Mouse (Mus musculus) brown adipose tissue, adult 24 weeks (tissue): ENCODE measurements around the gene Tmem115. TPM values are rescaled to one million over a fixed set of nuclear protein-coding genes. Genes with fewer than 3 reads are reported as not detected.
A peak's percentile ranks its signal among the peaks of the same experiment; 100 is the strongest.

Source experiments
- H3K27ac ChIP-seq: fragments of 200-500 bp; replicated peaks from 2 replicates; pipeline ENCODE4 v1.5.1; 2012; ENCODE audit warnings: low read depth, mild to moderate bottlenecking, low read length
- H3K4me1 ChIP-seq: fragments of 200-500 bp; 2 replicates; pipeline ENCODE4 v1.6.1; 2012; ENCODE audit warnings: low read length, mixed read lengths; ENCODE audit not compliant: control insufficient read depth, insufficient read depth, insufficient read length
- H3K4me3 ChIP-seq: fragments of 200-500 bp; 2 replicates; pipeline ENCODE4 v1.5.1; 2012; ENCODE audit warnings: low read depth, mild to moderate bottlenecking, low read length, moderate library complexity; ENCODE audit not compliant: insufficient read depth
- polyA plus RNA-seq: library from polyadenylated mRNA; stranded (reverse); fragments of >200 nt; gene quantifications from 2 replicates; pipeline ENCODE4 v1.2.4, GENCODE M21; 2012; ENCODE audit not compliant: missing spikeins, insufficient read depth, insufficient read length

Gene Tmem115
- polyA plus RNA-seq, 1 experiment = 11.9 TPM

DNA sequence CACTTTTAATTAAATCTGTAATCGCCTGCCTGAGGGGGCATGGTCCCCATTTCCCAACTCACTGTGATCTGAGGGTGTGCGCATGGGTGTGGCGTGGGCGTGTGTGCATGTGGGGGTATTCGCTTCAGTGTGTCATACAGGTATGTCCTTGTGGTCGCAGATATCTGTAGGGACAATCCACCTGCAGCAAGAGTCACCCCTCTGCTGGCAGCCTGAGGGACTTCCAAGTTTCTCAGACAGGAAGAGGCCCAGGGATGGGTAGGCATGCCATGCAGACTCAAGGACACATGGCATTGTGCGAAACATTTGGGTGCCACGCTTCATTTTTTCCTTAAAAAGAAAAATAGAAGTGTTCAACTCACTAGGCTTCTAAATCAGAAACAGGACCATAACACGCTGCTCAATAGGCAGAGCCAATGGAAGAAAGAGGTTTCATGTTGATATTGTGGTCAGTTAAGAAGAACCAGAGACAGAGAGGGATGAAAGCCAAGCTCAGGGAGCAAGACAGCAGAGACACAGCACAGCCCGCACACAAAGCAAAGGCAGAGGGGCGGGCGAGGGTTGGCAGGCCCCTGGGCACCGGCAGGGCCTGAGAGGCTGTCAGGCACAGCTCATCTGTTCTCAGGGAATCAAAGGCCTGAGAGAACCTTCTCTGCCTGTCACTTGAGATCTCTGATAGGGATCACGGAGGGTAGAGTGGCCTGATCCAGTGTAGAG is 23.2 kb upstream of the Tmem115 start:
- no peak overlapping the region for H3K27ac ChIP-seq
- no peak overlapping the region for H3K4me3 ChIP-seq
- no peaks in the 10 kb centered on the region for H3K4me1 ChIP-seq

DNA sequence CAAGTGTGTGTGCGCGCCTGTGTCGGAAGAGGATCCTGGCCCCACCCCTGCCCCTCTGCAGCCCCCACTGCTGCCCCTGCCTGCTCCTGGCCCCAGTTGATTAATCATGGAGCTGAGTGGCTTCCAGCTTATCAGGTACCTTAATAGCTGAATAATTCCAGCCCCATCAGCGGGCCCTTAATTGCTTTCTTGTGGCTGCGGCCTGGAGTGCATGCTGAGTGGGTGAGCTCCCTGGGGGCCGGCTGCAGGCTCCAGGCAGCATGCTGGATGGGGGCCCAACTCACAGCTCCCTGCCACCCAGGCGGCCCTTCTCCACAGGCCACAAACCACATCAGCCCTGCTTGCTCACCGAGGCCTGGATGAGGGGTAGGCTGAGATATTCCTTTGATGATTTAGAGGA is 22.3 kb upstream of the Tmem115 start:
- Histone ChIP-seq H3K27ac (no peak overlapping the region), H3K4me1 (no peaks in the 10 kb centered on the region), H3K4me3 (no peak overlapping the region)

DNA sequence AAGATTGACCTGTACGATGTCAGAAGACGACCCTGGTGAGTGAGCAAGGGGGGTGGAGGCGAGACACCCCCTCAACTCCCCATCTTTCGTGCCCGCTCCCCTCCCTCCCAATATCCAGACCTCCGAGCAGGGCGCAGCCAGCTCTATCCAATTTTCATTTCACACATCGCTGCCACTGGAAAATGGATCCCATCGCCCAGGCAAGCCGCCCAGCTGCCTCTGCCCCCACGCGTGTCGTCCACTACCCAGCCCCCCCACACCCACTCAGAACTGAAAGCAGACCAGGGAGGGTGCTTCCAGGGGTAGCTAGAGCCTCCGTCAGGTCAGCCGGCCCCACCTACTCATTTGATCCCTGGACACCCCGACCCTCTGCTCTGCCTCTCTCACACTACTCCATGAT is 21.4 kb upstream of the Tmem115 start:
- Histone ChIP-seq H3K4me1 (no peaks in the 10 kb centered on the region), H3K4me3 (no peak overlapping the region), H3K27ac (no peak overlapping the region)

DNA sequence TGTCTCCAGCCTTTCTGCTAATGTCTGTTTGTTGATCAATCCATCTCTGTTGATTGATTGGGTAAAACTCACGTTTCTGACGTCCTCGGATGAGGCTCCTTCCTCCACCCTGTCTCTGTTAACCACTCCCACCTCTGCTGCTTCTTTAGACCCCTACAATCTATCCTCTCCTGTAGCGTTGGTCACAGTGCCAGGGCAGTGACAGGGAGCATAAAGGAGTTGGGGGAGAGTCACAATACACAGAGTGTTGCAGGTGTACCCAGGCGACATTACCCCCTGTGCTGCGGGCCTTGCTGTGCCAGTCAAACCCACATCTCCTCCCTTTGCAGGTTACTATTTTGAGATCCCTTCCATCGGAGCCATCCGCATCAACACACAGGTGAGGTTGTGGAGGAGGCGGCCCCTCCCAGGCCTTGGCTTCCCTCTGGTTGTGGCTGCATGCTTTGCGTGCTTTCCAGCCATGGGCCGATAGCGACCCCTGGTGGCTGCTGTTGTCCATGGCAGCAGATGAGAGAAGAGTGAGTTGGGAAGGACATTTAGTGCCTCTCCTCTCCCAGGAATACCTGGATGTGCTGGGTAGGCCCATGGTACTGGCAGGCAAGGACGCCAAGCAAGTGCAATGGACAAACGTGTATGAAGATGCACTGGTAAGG is 19.3 kb upstream of the Tmem115 start:
- H3K4me3 ChIP-seq = no peak overlapping the region
- H3K4me1 ChIP-seq = no peaks in the 10 kb centered on the region
- no peak overlapping the region for H3K27ac ChIP-seq

DNA sequence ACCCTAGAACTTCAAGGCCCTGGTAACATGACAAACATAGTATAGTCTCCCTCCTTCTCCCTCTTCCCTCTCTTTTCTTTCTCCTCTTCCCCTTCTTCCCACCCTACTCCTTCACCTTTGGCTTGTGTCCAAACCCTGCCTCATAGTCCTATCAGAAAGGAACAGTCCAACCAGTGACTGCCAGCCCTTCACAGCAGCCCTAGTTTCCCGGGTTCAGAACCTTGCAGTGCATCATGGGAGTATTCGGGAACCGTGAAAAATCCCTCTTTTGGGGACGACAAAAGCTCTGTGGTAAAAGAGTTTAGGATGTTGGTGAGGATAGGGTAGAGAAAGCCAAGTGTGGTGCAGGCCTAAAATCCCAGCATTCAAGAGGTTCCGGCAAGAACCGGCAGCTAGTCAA is 13.4 kb upstream of the Tmem115 start:
- Histone ChIP-seq H3K4me3 (no peak overlapping the region), H3K4me1 (no peaks in the 10 kb centered on the region), H3K27ac (no peak overlapping the region)

DNA sequence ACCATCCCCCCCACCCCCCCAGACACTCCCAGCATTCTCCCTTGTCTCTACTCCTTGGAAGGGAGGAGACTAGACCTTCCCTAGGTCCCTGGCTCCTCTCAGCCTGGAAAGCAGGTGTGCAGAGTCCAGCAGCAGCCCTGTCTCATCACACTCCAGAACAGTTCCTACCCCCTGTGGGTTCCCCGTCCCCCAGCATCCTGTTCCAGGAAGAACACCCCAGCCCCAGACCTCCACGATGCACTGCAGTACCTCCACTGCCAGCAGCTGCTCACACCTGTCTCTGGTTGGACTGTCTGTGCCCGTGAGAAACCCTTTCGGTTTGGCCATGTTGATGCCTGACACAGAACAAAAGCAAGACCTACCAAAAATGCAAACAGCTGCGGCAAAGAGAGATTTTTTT is 12.6 kb upstream of the Tmem115 start:
- no peak overlapping the region for H3K27ac ChIP-seq
- H3K4me1 ChIP-seq = no peaks in the 10 kb centered on the region
- H3K4me3 ChIP-seq = no peak overlapping the region

DNA sequence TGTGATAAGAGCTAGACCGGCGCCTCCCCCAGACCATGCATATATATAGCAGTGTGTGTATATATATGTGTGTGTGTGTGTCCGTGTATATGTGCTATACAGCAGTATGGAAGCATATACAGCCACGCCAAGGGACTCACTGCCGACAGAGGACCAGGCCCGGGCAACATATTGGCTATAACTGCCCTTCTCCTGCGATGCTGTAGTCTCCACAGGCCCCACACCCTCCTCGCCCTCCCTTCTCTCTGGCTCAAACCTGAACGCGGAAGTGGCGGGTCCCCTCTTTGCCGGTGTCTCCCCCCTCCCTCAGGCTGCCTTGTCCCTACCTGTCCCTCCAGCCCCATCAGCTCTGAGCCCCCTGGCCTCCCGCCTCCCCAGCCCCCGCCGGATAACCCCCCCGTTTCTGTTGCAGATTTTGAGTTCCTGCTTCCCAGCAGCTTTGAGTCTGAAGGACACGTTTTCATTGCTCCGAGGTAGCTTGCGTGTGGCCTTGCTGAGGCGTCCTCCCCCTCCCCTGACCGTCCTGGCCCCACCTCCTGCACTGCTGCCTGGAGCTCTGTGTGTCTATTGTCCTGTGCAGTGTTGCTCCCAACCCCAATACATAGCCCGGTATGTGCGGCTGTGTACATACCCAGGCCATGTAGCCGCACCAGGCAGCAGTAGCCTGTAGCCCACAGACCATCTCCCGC is 11.9 kb upstream of the Tmem115 start:
- Histone ChIP-seq H3K4me3 (no peak overlapping the region), H3K4me1 (no peaks in the 10 kb centered on the region), H3K27ac (no peak overlapping the region)

DNA sequence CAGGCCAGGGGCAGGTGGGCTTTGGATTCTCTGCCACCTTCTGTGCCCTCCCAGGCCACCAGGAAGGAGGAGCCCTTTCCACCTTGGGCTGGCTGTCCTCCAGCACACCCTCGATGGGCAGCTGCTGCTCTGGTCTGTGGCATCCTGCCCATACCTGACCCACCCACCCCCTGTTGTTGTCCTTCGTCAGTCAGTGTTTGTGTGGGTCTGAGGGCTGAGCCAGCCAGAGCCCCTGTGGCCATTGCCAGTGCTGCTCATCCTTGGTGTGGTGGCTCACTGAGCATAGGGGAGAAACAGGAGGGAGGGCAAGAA is 11.4 kb upstream of the Tmem115 start:
- H3K4me1 ChIP-seq = no peaks in the 10 kb centered on the region
- H3K27ac ChIP-seq = no peak overlapping the region
- H3K4me3 ChIP-seq = no peak overlapping the region

DNA sequence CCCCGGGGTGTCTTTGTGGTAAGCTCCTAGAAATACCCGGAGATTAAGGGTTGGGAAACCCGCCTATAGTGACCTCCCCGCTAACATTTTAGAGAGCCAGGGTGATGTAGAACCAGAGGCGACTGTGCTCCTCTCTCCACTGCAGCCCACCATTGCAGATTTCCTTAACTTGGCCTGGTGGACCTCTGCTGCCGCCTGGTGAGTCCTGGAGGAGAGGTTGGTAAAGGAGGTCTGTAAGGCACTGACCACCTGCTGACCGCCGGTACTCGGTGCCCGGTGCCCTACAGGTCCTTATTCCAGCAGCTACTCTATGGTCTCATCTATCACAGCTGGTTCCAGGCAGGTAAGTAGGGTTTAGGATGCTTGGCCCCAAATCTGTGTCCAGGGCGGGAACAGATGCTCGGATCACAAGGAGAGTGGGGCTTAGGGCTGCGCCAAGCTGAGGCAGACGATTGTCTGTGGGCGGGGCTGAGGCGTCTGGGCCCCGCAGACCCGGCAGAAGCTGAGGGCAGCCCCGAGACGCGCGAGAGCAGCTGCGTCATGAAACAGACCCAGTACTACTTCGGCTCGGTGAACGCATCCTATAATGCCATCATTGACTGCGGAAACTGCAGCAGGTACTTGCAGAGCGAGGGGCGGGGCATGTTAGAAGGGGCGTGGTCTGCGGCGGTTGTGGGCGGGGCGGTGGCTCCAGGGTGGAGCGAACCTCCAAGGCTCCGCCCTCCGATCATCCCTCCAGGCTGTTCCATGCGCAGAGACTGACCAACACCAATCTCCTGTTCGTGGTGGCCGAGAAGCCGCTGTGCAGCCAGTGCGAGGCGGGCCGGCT is 7.3 kb upstream of the Tmem115 start:
- peak overlapping the region; percentile 24; the same call in 1 of the 2 replicates for H3K4me3 ChIP-seq
- no peak overlapping the region for H3K27ac ChIP-seq
- no peaks in the 10 kb centered on the region for H3K4me1 ChIP-seq

DNA sequence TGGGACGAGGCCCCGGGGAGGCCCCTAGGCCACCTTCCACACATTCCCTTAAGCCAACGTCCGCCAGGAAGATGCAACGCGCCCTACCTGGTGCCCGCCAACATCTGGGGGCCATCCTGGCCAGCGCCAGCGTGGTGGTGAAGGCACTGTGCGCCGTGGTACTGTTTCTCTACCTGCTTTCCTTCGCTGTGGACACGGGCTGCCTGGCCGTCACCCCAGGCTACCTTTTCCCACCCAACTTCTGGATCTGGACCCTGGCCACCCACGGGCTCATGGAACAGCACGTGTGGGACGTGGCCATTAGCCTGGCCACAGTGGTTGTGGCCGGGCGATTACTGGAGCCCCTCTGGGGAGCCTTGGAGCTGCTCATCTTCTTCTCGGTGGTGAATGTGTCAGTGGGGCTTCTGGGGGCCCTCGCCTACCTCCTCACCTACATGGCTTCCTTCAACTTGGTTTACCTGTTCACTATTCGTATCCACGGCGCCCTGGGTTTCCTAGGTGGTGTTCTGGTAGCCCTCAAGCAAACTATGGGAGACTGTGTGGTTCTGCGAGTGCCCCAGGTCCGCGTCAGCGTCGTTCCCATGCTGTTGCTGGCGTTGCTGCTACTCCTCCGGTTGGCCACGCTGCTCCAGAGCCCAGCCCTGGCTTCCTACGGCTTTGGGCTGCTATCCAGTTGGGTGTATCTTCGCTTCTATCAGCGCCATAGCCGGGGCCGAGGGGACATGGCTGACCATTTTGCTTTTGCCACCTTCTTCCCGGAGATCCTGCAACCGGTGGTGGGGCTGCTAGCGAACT is 860 bp downstream of the Tmem115 start:
- Histone ChIP-seq H3K4me3 (peak overlapping the region; percentile 90), H3K27ac (peak overlapping the region; percentile 80), H3K4me1 (peaks cover 13% of the 10 kb centered on the region)

DNA sequence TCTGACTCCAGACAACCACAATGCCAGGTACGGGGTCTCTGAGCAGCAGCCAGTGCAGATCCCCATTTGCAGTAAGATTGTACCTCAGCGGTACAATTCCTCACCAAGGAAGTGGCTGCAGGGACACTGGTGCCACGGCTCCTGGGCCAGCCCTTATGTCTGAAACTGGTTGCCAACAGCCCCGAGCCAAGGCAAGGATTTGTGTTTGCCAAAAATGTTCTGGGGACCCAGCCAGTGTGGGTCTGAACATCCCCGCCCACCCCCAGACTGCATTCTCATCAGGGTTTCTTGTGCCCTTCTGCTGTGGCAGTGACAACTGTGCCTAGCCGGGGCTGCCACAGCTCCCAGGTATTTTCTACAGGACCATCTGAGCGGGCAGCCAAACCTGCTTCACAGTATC is 4.5 kb downstream of the Tmem115 start:
- Histone ChIP-seq H3K27ac (no peak overlapping the region), H3K4me3 (no peak overlapping the region)

DNA sequence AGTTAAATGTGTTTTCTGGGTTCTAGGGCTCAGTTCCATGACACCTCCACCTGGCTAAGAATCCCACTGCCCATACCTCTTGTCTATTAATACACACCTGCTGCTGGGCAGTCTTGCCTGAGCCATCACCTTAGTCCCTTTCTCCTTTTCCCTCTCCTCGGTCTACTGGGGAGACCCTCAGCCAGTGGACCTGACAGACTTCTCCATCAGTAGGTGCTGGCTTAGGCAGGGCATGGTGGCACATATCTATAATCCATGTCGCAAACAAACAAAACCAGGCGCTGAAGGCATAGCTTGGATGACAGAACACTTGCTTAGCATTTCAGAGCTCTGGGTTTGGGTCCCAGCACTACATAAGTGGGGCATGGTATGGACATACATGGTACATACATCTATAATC is 5.0 kb downstream of the Tmem115 start:
- Histone ChIP-seq H3K4me1 (peaks cover 19% of the 10 kb centered on the region), H3K27ac (no peak overlapping the region), H3K4me3 (no peak overlapping the region)

More for the DNA sequence above, 4.5 kb downstream of the Tmem115 start:
- peaks cover 19% of the 10 kb centered on the region for H3K4me1 ChIP-seq

DNA sequence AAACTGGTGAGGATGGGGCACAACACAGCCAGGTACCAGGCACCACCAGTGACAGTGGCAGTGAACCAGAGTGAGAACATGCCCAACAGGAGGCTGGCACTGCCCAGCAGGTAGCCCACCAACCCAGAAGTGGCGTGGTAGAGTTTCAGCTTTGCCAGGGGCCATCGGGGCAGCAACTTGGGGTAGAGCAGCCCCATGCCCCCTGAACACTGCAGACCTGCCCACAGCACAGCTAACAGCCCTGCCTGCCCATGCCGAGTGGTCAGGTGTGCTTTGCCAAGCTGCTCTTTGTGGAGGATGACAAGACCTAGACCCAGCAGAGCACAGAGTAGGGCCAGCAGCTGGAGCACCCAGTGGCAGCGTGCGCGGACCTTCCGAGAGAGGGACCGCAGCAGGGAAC is 6.2 kb downstream of the Tmem115 start:
- Histone ChIP-seq H3K27ac (no peak overlapping the region), H3K4me3 (no peak overlapping the region), H3K4me1 (peaks cover 19% of the 10 kb centered on the region)

DNA sequence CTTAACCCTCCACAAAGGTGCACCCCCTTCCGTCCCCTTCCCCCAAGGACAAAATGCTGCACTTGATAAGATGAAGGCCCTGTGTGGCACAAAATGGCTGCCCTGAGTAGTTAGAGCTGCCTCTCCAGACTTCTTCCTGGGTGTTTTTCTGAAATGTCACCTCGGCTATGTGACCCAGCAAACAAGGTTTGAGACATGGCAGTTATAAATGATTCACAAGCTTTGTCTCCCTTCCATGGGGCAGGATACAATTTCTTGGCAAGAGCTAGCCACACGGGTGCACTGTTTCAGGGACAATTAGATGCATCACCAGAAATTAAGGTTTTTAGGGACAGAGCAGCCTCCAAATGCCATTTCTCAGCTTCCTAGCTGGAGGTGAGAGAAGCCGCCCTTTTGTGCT is 6.7 kb downstream of the Tmem115 start:
- H3K27ac ChIP-seq = no peak overlapping the region
- peaks cover 16% of the 10 kb centered on the region for H3K4me1 ChIP-seq
- no peak overlapping the region for H3K4me3 ChIP-seq
